Mouse (Mus musculus): ENCODE measurements around the gene Tbc1d10b.

Tbc1d10b gene

GRCm38 (mm10) chr7:127162546-127162945 is 45.7 kb downstream of the Tbc1d10b start:
- no peak for DNase-seq (ENCODE audit: low read depth, low spot score)

GRCm38 (mm10) chr7:127157548-127157947 is 50.7 kb downstream of the Tbc1d10b start:
- DNase-seq (ENCODE audit: low read depth, low spot score): no peak

GRCm38 (mm10) chr7:127153477-127153876 is 54.8 kb downstream of the Tbc1d10b start:
- DNase-seq (ENCODE audit: low read depth, low spot score): no peak

GRCm38 (mm10) chr7:127152464-127152863 is 55.8 kb downstream of the Tbc1d10b start:
- no peak for DNase-seq (ENCODE audit: low read depth, low spot score)

- no peak for DNase-seq (ENCODE audit: low read depth, low spot score)
Measured at GRCm38 (mm10) chr7:127147901-127148300, 60.4 kb downstream of the Tbc1d10b start.
